ENCODE assay signal across 13 mouse cellular contexts in genomic region chr7:48277366-48277765, GRCm38 (mm10).
"Had no signal": no experiment of that assay in that cellular context is flagged by ENCODE, and none has a peak within 500 bp of the region (broad histone marks: within the 10 kb centered on the region; RNA-seq: fewer than 3 reads in every experiment).

No protein-coding gene starts in this region.

- DNase-seq: gastrocnemius, adult 2 months; gastrocnemius, postnatal 10 days; gastrocnemius, postnatal 25 days; heart, adult 2 months; heart, postnatal 10 days; heart, postnatal 4 days; kidney, adult 18-20 months; kidney, adult 8-10 months; kidney, postnatal 10 days; kidney, postnatal 25 days; kidney, postnatal 4 days; liver; liver, embryonic 13.5 days had no signal
